Mouse (Mus musculus): ENCODE measurements around the gene Arpc3.
"Not testable (repeated sequence)": the region's sequence is repeated elsewhere in the genome, so short reads cannot be mapped to it uniquely, and the experiment has no call there.

Arpc3 gene

DNA sequence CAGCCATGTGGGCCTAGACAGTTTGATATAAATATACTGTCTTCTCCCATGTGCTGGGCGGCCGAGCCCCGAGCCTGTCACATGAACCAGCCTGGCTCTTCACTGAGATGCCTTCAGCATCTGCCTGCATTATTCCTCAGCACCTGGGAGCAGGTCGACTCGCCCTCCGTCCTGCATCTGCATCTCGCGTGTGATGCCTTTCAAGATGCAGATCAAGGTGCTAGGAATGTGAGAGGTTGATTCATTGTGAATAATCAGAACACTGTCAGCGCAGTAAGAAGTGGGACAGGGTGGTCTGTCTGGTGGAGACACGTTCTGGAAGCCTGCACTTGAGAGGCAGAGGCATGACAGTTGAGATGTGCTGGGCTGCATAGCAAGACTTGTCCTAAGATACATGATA, 52.8 kb downstream of the Arpc3 start:
- DNase-seq, result no peak

GRCm38 (mm10) chr5:122445051-122445610, 53.5 kb downstream of the Arpc3 start:
- DNase-seq, result no peak

DNA sequence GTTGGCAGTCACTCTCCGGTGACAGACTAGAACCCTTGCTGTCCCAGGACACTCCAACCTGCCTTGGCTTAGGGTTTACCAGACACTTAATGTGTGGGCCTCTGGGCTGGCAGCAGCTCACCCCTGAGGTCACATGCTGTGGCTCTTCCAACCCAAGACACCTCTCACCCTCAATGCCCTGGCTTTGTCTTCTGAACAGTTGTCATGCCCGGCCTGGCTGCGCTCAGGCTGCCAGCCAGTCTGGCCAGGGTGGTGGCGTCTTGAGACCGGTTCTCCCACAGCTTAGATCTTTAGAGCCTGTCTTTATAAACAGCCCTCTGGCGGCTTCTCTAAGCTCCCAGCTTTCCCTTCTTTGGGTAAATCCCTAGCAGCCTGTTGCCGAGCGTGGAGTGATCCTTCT, 56.2 kb downstream of the Arpc3 start:
- no peak for DNase-seq

GRCm38 (mm10) chr5:122448869-122449268, 57.2 kb downstream of the Arpc3 start:
- DNase-seq, result no peak

- no peak for DNase-seq
Measured at GRCm38 (mm10) chr5:122449946-122450345, 58.3 kb downstream of the Arpc3 start.

DNA sequence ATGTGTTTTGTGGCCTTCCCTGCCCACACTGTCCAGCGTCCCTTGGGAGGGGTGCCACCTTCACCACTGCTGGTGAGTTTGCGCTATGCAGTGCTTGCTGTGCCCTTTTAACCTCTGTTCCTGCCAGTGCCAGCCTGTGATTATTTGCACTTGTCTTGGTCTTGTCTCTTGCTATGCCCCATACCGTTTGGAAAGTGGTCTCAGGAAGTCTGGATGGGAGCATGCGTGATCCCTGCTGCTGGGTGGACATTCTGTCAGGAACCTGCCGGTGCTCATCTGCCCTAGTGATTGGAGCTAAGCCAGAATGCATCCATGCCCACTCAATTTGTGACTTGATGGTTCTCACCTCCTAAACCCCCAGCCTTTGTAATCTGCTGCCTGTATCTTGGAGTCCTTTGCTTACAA, 59.2 kb downstream of the Arpc3 start:
- DNase-seq, result no peak

DNA sequence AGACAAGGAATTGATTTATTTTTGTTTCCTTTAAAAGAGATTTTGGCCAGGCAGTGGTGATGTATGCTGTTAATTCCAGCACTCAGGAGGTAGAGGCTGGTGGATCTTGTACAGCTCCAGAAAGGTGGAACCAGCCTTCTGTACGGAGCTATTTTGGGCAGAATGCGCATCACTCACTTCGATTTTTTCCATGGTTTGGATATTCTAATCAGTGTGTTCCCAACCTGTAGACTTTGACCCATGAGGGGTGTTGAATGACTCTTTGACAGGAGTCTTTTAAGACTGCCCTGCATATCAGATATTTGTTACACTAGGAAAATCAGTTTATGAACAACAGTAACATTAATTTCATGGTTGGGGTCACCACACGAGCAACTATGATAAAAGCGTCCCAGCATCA, 59.6 kb downstream of the Arpc3 start:
- no peak for DNase-seq

GRCm38 (mm10) chr5:122452194-122452593, 60.5 kb downstream of the Arpc3 start:
- no peak for DNase-seq

DNA sequence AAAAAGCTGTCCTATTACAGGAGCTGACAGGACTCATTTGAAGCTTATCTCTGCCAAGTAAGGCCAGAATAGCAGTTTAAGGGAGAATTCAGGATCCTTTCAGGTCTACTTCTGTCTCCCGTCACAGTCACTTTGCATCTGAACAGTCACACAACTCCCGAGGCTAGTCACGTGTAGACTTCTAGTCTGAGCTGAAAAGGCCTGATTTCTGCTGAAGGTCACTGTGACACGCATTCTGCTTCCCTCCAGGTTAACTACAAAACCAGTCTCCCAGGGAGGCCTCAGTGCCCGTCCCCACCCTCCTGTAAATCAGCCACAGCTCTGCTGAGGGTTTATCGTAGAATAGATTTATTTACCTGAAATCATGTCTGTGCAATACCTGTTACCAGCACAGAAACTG, 61.5 kb downstream of the Arpc3 start:
- DNase-seq, result no peak

DNA sequence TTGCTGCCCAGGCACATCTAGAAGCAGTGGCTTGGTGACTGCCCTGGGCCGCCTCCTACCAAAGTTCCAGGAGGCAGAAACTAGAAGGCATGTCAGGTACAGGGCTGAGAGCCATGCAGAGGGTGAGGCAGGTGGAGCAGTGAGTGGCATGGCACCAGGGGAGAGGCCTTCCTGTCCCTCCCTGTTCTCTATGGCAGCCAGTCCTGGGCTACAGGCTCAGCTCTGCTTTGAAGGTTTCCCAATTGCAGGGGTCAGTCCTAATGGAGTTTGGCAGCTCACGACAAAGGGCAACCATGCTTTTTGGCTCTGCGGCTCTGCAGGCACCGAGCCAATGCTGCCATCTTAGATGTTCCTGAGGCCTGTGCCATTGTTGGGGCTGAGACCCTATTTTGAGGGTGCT, 62.8 kb downstream of the Arpc3 start:
- no peak for DNase-seq

GRCm38 (mm10) chr5:122454883-122455282, 63.2 kb downstream of the Arpc3 start:
- DNase-seq, result no peak

GRCm38 (mm10) chr5:122455584-122455983, 63.9 kb downstream of the Arpc3 start:
- DNase-seq, result no peak

GRCm38 (mm10) chr5:122457054-122457453, 65.4 kb downstream of the Arpc3 start:
- DNase-seq, result not testable (repeated sequence)

DNA sequence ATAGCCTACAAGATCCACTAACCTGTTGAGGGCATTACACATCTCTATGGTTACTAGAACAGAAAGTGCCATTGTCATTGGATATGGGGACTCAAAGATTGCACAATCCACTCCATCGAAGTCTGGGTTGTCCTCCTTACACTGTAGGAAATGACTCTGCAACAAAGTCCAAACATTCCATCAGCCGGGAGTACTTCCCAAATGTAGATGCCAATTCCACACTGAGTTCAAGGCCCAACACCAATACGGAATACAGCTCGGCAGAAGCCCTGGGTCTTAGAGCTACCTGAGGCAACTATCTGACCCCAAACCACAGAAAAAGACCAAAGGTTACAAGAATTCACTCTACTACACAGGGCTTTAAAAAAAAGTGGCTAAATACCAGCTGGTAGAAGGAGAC, 66.4 kb downstream of the Arpc3 start:
- no peak for DNase-seq

- DNase-seq, result no peak
Measured at GRCm38 (mm10) chr5:122459335-122459734, 67.7 kb downstream of the Arpc3 start.

DNA sequence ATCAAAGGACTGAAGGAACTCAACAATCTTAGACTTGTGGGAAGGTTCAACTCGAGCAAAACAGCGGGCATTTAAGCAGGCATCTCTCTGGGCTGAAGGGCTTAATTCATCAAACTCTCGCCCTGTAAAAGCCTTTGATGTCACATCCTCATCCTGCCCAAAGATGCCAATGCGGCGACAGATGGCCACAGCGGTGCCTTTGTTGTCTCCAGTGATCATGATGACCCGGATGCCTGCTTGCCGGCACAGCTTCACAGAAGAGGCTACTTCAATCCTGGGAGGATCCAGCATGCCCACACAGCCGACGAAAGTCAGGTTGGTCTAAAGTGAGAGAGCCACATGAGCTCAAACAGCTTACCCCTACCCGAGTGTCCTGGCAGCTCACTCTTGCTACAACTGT, 69.0 kb downstream of the Arpc3 start:
- no peak for DNase-seq

GRCm38 (mm10) chr5:122461431-122461830, 69.8 kb downstream of the Arpc3 start:
- no peak for DNase-seq
